Mouse (Mus musculus) frontal cortex, adult 2 months (tissue): ENCODE measurements around the gene Lta. TPM values are rescaled to one million over a fixed set of nuclear protein-coding genes. Genes with fewer than 3 reads are reported as not detected.

ENCODE experiments used
- DNase-seq, 2 experiments: peaks; one replicate each; pipeline ENCODE4 v3.0.0; 2022; ENCODE audit warnings: low spot score in 1 of 2; ENCODE audit errors: extremely low spot score in 1 of 2
- polyA plus RNA-seq: library from polyadenylated mRNA; depleted of rRNA; stranded (reverse); fragments of >200 nt; gene quantifications from 2 replicates; pipeline ENCODE4 v1.2.3, GENCODE M21; 2012

Gene Lta
- polyA plus RNA-seq, 1 experiment, result 0.06 TPM

DNA sequence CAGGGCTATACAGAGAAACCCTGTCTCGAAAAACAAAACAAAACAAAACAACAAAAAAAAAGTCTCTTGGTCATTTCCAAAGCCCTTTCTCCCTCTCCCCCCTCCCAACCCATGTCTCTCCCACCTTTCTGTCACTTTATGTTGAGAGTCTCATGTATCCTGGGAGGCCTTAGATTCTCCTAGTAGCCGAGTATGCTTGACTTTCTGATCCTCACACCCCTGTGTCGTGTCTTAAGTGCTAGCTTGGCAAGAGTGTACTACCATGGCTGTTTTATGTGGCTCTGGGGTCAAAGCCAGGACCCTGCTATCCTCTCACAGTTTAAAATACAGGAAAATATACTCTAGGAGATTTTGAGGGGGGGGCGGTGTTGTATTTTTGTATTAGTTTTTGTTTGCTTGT is 17.8 kb downstream of the Lta start:
- DNase-seq, result no peak

DNA sequence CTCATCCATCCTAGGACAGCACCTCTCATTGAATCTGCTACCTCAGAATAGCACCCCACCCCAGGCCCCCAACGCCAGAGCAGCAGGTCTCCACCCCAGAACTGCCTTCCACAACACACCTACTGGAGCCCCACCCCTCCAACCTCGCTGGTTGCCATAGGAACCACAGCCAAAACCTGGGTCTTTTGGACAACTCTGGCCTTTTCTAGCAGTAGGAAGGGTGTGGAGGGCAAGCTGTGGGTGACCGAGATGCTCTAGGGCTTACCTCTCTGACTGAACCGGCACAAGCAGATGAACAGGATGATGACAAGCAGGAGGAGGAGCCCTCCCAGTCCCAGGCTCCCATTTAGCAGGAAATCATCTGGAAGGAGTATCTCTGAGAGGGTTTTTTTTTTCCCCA is 18.5 kb downstream of the Lta start:
- DNase-seq, result no peak

DNA sequence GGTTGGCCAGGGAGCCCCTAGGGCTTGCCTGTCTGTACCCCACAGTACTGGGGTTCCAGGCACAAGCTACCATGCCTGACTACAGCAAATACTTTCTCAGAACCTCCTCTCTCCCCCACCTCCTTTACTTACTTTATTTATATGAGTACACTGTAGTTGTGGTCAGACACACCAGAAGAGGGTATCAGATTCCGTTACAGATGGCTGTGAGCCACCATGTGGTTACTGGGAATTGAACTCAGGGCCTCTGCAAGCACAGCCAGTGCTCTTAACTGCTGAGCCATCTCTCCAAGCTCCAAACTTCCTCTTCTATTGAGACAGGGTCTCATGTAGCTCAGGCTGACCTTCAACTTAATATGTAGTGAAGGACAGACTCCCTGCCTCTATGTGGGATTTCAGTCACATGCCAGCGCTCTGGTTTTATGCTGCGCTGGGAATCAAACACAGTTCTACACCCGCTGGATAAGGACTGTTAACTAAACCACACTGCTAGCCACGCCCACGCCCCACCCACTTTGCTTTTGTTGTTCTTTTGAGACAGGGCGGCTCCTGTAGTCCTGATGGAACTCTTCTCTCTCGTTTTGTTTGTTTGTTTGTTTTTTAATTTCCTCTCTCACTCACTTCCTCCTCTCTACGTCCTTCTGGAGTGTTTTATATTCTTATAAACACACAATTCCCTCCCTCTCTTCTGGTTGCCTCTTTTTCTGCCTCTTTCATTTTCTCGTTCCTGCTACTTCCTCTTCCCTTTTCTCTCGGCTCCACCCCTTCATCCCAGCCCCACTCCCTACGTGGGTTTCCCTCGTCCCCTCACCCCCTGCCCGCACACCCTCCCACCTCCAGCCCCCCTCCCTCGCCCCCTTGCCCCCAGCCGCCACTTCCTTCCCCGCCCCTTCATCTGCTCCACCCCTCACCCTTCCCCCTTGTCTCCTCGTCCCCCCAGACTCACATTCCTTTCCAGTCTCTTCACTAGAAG is 19.2 kb downstream of the Lta start:
- DNase-seq, result no peak

DNA sequence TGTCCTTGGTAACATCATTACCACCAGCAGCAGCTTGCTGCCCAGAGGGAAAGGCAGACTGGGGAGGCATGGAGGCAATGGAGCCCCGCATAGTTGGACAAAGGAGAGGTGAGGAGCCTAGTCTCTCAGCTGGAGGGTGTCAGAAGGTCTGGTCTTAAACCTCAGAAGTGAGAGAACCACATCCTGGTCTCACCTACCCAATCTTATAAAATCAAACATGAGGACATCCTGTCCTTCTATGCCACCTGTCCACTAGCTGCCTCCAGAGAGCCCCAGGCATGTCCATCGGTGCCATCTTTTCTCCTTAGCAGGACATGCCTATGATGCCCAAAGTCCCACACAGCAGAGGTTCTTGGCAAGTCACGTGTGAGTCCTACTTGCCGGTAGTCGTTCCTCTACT is 25.1 kb downstream of the Lta start:
- no peak for DNase-seq

DNA sequence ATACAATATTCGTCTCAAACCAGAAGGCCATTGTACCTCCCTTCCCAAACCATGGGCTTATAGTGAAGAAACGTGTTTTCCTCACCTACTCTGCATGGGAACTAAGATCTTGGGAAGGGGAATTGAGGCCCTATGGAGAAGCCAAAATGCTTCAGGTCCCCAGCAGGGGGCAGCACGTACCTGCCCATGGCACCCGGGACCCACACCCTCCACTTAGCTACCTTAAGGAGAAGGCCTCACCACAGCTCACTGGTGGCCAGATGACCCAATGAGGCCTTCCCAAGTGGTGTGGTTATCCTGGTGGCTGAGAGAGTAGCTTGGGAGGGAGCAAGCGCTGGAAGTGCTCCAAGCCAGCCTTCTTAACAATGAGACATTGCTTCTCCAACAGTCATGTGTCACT is 26.6 kb downstream of the Lta start:
- DNase-seq, result peak in 1 of 2 experiments; percentile 72

DNA sequence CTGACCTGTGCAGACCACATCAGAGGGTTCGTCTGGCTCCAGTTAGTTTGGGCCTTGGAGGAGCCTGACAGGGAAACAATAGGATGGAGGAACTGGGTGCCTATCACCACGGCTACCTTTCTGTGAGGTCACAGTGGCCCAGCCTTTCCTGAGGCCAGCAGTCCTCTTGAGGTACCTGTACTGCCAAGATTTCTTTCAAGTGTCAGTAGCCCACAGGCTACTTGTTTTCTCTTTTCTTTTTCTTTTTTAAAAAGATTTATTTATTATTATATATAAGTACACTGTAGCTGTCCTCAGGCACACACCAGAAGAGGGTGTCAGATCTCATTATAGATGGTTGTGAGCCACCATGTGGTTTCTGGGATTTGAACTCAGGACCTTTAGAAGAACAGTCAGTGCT is 29.2 kb downstream of the Lta start, which contains the start of gene Aif1:
Aif1 (minus strand) TSS at position 101 of the 400 bp plus-strand sequence.
- DNase-seq, result no peak

DNA sequence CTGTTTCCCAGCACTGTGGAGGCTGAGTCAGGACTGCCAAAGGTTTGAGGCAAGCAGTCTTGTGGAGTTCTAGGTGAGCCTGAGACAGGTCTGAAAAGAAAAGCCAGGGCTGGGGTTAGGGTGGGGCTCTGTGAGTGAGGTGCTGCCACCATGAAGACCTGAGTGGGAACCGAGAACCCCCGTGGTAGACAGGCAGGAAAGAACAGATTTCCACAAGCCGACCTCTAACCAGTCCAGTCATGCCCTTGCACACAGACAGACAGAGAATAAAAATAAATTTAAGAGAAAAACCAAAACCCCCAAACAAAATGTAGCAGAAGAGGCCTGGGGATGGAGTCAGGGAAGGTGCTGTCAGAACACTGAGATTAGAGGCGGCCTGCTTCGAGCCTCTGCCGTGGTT is 29.8 kb downstream of the Lta start:
- no peak for DNase-seq

DNA sequence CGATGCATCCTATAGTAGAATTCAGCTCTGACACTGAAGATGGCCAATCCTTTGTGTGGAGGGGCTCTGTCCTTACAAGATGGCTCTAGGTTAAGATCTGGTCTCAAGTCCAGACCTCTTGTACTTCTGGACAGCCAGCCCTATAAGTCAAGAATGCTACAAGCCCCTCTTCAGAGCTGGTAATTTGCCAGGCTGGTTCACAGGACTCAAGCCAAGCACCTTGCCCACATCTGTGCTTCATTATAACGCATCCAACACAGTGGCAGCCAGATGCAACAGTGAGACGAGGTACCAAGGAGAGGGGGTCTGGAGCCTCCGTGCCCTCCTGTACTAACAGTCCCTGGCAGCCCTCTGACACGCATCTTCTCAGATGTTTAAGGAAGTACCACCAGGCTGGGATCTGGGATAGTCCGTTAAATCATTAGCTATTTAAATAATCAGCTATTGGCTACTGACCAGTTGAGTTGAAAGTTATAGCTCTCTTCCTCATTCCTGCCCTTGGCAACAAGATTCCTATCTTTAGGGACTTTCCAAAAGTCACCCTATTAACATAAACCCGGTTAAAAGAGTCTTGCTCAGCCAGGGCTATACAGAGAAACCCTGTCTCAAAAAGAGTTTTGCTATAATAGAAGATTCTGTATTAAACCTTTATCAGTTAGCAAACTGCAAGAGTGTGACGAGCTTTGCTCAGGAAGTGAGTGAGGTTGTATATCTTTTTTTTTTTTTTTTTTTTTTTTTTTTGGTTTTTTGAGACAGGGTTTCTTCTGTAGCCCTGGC is 30.8 kb downstream of the Lta start:
- no peak for DNase-seq

DNA sequence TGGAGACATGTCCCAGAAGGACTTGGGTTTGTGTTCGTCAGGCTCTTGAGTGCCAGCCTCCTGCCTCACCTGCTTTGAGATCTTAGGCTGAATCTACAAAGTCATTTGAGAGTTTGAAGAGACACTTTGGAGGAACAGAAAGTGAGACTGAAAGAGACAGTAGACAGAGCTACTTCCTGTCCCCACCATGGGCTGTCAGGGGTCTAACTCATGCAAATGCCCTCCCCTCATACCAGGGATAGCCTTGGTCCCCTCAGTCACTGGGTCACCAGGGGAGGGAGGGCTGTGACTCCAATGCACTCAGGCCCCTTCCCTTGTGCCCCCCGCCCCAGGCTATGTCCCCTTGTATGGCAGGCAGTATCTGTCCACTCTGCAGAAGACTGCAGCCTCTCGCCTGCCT is 31.8 kb downstream of the Lta start:
- no peak for DNase-seq

DNA sequence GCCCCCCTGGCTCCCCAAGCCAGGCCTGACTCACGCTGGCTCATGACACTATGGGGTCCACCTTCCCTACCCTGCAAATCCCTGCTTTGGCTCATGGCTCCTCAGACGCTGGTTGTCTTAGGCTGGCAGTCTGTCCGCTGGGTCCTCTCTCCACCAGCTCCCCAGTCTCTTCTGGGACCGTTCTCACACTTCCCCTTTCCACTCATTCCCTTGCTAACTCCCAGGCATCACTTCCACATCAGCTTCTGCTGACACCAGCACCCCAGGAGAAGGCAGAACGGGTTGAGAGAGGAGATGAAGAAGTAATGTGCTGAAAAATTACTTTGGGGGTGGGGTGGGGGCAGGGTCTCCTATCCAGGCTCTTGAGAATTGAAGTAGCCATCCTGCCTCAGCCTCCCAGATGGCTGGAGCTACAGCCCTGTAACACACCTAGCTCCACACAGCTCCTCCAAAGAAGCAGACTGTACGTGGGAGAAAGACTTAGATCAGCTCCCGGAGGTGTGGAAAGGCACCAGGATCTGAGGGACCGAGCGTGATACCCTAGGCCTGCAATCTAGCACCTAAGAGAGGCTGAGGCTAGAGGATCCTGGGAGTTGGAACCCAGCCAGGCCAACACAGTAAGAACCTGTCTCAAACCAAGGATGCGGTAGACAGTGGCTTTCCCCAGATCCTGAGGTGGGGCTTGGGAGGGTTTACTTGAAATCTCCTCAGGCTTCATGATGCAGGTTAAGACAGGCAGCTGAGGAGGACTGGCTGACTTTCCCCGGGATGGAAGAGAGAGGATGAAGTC is 32.5 kb downstream of the Lta start:
- peak in 1 of 2 experiments; percentile 68 for DNase-seq

DNA sequence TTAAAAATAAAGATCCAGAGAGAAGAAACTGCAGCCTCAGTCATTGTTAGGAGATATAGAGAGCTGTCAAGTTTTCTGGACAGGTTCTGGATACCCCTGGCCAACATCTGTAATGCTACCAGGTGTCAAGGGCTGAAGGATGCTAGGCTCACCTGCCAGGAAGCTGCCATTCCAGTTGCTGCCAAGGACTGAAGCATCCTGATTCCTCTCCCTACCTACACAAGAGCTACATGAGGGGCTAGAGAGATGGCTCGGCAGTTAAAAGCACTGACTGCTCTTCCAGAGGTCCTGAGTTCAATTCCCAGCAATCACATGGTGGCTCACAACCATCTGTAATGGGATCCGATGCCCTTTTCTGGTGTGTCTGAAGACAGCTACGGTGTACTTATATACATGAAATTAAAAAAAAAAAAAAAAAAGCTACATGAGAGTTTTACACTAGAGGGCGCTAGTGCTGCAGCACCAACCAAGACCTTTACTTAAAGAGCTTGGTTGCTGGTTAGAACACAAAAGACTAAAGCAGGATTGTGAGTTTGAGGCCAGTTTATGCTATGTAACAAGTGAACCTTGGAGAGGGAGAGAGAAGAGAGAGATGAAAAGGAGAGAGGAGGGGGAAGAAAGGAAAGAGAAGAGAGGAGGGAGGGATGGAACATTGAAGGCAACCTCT is 36.5 kb downstream of the Lta start:
- peak in 1 of 2 experiments; percentile 68 for DNase-seq

DNA sequence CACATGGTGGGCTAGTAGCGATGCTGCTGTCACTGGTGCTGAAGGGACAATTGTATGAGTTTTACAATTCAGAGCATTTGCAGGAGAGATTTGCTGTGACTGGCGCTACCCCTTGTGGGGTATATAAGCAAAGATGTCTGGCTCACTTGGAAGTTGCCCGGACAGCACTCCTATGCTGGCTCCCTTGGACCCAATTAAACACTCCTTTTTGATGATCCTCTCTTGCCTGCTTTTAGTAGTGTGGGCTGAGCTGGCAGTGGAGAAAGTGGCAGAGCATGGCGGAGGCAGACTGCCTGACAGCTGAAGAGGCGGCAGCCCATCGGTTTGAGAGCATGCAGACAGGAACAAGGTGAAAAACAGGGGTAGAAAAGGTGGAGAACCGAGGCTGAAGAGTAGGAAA is 37.4 kb downstream of the Lta start:
- DNase-seq, result peak in 1 of 2 experiments; percentile 66

DNA sequence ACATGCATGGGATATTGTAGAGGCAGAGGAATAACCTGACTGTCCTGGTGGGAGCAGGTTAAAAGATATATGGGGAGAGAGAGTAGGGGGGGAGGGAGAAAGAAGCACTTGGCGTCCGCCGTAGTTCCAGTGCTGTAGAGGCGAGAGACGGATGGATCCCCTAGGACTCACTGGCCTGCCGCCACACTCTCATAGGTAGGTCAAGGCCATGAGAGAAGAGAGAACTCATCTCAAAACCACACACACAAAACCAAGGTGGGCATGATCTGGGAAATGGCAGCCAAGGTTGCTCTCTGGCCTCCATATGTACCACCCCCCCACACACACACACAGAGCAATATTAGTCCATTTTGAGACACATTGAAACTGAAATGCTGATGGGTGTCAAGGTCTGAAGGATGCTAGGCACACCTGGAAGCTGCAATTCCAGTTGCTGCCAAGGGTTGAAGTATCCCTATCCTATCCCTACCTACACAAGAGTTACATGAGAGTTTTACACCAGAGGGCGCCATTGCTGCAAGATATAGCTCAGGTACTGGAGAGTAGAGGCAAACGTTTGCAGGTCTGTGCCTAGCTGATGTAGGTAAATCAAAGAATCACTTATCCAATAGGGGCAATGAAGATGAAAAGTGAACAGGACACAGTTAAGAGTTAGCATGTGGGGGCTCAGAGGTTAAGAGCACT is 38.7 kb downstream of the Lta start:
- DNase-seq, result peak in 1 of 2 experiments; percentile 88

DNA sequence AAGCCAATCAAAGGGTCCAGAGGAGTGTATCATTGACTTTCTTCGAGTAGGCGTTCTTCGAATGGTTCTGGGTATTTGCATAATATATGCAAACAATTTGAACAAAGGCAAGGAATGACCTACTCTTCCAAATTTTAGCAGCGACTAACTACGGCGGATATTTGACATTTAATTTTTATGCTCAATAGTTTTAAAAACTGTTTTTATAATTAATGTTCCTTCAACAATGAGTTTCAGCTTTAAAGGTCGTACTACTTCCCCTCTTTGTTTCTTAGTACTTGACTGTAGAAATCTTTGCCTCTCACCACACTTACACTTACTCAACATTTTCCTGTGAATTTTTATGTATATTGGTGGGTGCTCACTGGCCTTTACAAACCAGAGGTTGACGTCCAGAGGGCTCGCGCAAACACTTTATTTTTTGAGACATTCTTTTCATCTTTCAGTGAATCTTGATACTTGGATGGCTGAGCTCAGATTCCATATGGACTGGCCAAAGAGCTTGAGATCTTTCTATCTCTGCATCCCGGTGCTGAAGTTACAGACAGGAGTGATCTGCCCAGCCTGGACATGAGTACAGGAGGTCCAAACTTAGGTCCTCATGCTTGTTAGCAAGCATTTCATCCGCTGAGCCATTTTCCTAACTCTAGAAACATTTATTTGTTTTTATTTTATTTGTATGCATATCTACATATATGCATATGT is 39.5 kb downstream of the Lta start:
- no peak for DNase-seq

DNA sequence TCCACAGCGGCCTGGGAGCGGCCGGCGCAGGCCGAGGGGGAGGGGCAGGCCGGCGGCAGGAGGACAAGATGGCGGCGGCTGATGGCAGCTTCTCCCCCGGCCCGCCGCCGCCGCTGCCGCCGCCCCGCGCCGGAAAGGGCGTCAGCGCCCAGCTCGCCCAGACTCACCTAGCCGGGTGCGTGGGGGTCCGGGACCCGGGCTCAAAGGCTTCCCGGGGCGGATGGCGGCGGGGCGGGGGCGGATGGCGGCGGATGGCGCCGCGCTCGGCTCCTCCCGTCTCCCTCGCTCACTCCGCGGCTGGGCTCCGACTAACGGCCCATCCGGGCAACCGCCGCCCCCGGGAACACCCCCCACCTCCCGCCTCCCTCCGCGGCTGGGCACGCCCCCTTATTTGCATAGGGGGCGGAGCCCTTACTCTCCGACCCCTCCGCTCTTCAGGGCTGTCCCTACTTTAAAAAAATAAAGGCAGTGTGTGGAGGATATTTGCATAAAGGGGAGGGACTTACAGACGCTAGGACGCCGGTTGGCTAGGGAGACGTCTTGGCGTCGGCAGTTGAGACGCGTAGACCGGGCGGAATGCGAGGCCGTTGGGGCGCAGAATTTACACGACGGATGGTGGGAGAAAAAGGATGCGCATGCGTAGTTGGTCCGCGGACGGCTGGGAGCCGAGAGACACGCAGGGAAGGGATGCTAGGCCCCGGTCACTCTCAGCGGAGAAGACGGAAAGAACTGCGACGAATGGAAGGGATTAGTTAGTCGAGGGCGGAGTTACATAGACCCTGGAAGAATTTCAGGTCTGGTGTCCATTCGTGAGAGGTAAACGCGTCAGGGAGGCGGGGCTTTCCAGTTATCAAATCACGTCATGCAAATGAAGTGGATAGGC is 40.3 kb downstream of the Lta start, which contains the start of gene Prrc2a:
Prrc2a (minus strand) TSS at position 330 of the 883 bp plus-strand sequence.
- DNase-seq, result peak; percentile 99 to 100

DNA sequence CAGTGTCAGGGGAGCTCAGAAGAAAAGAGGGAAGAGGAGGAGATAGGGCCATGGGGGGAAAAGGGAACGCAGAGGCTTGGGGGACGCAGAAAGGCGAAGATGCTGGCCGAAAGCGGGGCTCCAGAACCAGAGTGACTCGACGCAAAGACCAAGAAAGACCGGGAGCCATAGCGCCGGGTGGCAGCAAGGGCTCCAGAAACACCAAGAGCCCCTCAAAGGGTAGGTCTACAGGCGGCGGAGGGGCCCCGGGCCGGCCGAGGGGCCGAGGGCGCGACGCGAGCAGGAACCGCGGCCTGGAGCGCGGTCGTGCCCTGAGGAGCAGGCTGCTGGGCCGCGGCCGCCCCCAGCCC is 41.0 kb downstream of the Lta start:
- no peak for DNase-seq

DNA sequence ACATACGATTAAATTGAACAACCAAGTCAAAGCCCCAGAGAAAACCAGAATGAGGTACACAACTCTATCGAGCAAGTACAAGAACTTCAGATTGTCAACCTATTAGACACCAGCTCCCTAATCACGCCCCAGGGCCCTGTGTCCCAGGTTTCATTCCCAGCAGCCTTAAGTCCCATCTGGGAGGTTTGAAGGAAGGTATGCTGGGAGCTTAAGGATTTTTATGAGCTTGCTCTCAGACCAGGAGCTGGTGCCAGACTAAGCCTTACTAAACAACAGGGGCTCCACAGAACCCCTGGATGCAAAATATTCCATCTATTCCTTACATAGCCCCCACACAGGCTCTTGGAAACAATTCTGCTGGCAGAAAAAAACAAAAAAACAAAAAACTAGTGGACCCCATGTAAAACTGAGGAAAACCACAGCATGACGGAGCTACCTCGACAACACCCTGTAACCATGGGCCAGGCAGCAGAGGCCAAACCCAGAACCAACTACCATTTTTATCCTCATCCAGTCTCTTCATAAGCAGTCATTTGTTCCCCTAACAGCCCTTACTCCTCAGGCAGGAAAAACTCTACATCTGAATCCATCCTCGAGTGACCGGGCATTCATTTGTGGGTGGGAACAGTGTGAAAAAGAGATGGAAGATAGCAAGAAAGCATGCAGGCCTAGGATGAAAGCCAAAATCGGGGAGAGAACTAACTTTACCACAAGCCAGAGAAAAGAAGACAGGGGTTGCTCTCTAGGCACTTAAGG is 41.6 kb downstream of the Lta start:
- DNase-seq, result no peak
